Mouse (Mus musculus) cerebellum, postnatal 10 days (tissue): Measurements from ENCODE around the gene Pacs1.

ENCODE experiments used
- DNase-seq, 2 experiments: peaks; one replicate each; pipeline ENCODE4 v3.0.0; 2021; ENCODE audit warnings: mixed read lengths in 2 of 2

Gene Pacs1

GRCm38 (mm10) chr19:5272801-5273733 lies at the start of gene Pacs1:
Gene Pacs1 (minus strand): TSS chr19:5273119.
- peak; percentile 91 to 96 for DNase-seq

GRCm38 (mm10) chr19:5313189-5313588 lies 40.3 kb upstream of the Pacs1 start:
- no peak for DNase-seq

DNA sequence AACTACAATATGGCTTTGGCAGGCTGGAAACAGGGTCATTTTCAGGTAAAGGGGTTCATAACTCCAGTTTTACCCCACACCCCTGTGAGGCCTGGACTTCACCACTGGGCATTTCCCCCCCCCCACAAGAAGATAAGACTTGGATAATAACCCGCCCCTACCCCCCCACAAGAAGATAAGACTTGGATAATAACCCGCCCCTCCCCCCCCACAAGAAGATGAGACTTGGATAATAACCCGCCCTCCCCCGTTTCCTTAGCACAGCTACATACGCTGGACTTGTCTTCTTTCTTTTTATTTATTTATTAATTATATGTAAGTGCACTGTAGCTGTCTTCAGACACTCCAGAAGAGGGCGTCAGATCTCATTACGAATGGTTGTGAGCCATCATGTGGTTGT lies 36.1 kb upstream of the Pacs1 start:
- peak; percentile 40 to 50 for DNase-seq

DNA sequence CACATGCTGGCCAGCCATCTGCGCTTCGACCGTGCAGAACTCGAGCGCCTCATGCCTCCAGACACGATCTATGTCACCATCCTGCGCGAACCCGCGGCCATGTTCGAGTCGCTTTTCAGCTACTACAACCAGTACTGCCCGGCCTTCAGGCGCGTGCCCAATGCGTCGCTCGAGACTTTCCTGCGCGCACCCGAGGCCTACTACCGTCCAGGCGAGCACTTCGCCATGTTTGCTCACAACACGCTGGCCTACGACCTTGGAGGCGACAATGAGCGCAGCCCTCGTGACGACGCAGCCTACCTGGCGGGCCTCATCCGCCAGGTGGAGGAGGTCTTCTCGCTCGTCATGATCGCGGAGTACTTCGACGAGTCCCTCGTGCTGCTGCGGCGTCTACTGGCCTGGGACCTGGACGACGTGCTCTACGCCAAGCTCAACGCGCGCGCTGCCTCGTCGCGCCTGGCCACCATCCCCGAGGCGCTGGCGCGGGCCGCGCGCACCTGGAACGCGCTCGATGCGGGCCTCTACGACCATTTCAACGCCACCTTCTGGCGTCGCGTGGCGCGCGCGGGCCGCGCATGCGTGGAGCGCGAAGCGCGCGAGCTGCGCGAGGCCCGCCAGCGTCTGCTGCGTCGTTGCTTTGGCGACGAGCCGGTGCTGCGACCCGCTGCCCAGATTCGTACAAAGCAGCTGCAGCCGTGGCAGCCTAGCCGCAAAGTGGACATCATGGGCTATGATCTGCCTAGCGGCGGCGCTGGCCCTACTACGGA lies 34.2 kb upstream of the Pacs1 start:
- peak; percentile 60 to 79 for DNase-seq

DNA sequence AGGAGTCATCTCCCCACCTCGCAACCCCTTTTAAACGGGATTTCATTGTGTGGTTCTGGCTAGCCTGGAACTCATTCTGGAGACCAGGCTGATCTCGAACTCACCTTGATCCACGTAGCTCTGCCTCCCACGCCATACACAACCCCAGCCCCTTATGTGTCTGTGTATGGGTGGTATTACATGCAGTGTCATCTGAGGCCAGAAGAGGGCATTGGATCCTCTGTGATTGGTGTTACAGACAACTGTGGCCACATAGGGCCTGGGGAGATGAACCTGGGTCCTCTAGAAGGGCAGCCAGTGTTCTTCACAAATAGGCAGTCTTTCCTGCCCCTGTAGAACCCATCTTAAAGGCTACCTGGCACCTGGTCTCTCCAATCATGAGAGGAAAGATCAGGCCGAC lies 33.4 kb upstream of the Pacs1 start:
- peak; percentile 21 to 32 for DNase-seq

GRCm38 (mm10) chr19:5302455-5302854 lies 29.5 kb upstream of the Pacs1 start:
- peak; percentile 70 to 73 for DNase-seq

DNA sequence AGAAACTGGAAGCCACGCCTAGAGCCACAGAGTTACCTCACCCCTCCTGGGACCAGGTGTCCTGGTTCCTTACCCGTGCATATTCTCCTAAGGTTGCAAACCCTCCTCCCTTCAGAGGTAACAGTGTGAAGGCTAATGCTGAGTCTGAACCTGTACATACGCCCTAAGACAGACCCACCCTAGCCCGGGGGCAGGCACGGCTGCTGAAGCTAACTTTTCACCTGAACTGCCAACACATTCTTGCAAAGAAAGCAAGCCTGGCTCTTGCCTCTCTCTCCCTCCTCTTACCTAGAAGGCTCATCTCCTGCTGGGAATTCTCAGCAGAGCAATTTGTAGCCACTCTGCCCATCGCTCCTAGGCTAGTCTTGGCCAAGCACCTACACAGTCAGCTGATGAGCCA lies 27.7 kb upstream of the Pacs1 start:
- no peak for DNase-seq

- DNase-seq, result peak; percentile 76
Measured at GRCm38 (mm10) chr19:5297903-5298800, 25.2 kb upstream of the Pacs1 start, which contains the start of gene Gal3st3. Gene Gal3st3 (plus strand): TSS chr19:5298331.

DNA sequence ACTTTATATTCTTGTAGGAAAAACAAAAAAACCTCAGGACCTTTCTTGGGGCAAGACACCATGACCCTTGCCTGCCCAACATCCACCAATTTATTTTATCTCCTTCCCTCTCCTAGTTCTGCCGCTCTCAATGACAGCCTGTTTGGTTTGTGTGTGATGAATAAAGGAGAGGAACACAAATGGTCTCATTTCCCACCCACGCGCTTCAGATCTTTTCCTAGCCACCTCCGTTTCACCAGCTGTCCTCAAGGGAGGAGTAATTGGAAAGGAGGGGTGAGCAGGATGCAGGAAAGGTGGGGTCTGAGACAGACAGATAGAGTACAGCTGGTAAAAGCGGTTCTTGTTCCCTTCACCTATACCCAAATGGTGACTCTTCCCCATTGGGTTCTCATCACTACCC lies 23.7 kb upstream of the Pacs1 start:
- DNase-seq, result no peak

- no peak for DNase-seq
Measured at GRCm38 (mm10) chr19:5295736-5296075, 22.8 kb upstream of the Pacs1 start.

DNA sequence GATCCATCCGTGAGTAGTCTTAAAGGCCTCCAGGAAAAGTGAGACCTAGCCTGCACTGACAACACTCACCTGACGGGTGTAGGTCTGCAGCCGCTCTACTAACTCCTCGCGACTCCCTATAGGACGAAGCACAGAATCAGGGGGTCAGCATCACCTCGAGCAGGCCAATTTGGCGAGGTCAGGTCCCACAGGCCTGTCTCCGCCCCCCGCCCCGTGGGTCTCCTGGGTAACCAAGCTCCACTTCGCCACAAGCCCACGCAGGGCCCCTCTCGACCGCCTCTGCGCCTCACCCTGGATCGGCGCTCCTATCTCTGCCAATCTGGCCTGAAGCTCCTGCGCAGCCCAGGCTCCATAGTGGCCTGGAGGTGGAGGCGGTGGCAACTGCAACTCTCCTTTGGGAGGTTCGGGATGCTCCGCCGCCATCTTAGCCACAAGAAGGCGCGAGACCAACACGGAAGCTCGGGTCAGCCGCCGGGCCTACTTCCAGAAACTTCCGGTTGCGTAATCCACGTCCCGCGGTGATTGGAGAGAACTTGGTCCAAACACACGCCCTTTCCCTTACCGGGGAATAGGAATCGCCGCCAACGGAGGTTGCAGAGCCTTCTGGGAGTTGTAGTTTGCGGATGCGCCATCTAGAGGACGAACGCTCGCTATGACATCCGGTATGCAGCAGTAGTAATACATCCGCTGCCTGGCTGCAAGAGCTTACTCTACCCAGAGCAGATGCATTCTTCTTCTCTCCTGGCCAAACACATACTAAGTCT lies 22.2 kb upstream of the Pacs1 start, which contains the start of gene Sf3b2:
Gene Sf3b2, minus strand, starts transcription at position 484 of the 764 bp plus-strand sequence.
- peak; percentile 100 for DNase-seq

DNA sequence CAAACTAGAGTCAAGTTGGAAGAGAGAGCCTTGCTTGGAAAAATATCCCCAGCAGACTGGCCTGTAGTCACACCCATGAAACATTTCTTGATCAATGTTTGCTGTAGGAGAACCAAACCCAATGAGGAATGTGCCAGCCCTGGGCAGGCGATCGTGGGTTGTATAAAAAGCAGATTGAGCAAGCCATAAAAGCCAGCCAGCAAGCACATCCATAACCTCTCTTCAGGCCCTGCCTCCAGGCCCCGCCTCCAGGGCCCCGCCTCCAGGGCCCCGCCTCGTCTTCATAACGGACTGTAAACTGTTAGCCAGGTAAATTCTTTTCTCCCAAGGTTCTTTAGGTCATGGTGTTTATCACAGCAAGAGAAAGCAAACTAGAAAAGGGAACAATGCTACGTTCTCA lies 5.5 kb upstream of the Pacs1 start:
- no peak for DNase-seq

GRCm38 (mm10) chr19:5277140-5277539 lies 4.2 kb upstream of the Pacs1 start:
- DNase-seq, result peak in 1 of 2 experiments; percentile 23

GRCm38 (mm10) chr19:5276531-5276930 lies 3.6 kb upstream of the Pacs1 start:
- no peak for DNase-seq

DNA sequence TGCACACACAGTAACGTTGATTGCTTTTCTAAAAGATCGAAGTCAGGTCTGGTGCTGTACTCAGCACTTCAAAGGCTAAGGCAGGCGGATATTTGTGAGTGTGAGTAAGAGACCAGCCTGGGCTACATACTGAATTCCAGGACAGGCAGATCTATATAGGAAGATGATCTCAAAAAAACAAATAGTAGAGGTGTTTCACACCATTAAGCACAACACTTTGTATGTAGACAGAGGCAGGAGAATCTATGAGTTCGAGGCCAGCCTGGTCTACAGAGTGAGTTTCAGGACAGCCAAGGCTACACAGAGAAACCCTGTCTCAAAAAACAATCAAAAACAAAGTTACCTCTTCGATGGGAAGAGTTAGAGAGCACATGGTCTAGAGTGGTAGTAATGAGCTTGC lies 2.8 kb upstream of the Pacs1 start:
- no peak for DNase-seq

DNA sequence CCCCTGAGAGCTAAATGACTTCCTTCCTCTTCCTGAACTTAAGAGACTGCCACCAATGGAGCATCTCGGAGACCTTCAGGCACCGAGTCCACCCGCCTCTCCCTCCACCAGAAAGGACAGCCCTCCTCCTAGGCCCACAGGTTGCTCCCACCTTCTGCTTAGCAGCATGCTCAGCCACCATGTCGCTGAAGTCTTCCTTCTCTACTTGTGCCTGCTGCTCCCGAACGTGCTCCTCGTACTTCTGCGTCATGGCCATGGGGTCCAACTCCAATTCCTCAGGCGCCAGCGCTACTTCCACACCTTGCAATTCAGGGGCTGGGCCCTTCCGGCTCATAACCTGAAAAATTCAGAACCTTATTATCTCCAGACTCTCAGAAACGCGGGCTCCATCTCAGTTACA lies 1.7 kb upstream of the Pacs1 start:
- DNase-seq, result no peak

DNA sequence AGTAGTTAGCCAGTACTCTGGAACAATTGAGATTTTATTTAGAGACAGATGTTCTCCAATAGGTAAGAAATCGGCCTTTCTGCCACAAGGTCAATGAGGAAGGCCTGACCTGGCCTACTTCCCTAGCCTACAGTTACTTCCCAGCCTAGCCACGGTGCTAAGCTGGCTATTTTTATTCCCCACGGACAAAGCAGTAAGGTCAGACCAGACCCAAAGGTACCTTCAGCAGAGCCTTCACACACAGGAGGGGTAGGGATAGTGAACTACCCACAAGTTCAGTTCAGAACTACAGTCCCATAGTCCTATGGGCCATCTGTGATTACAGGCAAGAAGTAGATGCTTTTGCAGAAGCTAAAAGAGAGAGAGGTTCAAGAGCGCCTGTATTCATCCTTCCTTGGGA lies 997 bp upstream of the Pacs1 start:
- no peak for DNase-seq

- DNase-seq, result peak; percentile 76 to 77
Measured at GRCm38 (mm10) chr19:5272326-5272795, 558 bp downstream of the Pacs1 start.

DNA sequence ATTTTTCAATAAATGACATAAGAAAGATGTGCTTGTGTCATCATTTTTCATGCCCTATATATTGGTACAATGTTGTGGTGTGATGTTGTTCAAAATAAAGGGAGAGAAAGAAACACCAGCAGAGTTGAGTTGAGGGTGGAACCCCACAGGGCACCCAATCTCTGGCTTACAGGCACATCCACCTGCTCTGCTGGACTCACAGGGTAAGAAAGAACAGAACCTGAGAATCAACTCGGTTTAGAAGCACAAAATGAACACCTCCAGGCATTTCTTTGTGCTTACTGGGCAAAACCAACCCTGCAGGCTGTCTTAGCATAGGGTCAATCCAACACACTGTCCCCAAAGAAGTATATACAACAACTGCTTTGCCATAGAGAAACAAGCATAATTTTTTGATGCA lies 1.5 kb downstream of the Pacs1 start:
- DNase-seq, result no peak

DNA sequence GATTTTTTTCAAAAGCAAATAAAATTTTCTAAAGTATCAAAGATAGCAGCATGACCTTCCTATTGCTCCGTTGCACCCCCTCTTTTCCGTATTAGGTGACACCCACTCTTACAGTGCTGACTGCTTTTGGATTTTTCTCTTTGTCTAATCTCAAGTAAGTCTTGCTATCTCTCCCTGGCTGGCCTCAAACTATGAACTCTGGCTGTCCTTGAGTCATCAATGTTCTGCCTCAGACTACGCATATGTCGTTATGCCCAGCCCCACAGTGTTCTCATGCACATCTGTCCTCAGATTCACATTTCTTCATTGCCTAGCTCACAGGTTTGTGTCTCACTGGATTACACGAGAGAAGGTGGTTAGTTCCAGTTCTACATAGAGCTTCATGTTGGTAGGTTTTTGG lies 3.5 kb downstream of the Pacs1 start:
- DNase-seq, result no peak

DNA sequence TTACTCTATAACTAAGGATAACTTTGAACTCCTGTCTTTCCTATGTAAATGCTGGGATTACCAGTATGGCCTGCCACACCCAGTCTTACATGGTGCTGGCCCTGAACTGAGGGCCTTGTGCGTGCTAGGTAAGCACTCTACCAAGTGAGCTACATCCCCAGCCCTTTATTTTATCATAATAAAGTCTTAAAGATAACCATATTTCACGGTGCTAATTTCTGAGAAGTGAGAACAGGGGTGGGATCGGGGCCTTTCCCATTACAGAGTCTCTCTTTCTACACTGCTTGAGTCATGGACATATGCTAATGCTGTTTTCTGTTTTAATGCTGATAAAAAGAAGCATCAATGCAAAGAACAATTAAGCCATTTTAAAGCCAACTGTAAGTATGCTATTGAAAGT lies 4.0 kb downstream of the Pacs1 start:
- DNase-seq, result no peak

DNA sequence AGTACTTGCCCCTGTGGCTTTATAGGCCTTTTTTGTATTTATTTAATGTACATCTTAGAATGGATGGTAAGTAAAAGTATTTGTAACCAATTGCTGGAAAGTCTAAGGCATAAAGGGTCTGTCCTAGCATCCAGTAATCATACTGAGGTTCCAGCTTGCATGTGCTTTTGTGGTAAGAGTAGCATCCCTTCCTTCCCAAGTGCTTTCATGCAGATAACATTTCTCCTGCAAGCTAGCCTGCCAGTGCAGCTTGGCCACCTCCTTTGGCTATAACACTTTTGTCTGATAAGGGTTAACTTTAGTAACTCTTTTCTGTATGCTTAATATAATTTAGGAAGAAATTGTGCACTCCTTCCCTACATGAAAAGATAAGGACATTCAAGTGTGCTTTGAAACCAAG lies 4.9 kb downstream of the Pacs1 start:
- no peak for DNase-seq
